Mouse (Mus musculus) adrenal gland, postnatal 25 days (tissue): Measurements from ENCODE around the gene Ubfd1. TPM values are rescaled to one million over a fixed set of nuclear protein-coding genes. Genes with fewer than 3 reads are reported as not detected.
"Not testable (repeated sequence)": the region's sequence is repeated elsewhere in the genome, so short reads cannot be mapped to it uniquely, and the experiment has no call there.

Experiments
- DNase-seq: peaks from one replicate; pipeline ENCODE4 v3.0.0; 2021; ENCODE audit warnings: mixed read lengths
- total RNA-seq: library from RNA; stranded (reverse); gene quantifications from 2 replicates; pipeline ENCODE4 v1.2.3, GENCODE M21; 2021

The Ubfd1 gene
- total RNA-seq, 1 experiment from 2014 or later: 53.2 TPM

GRCm38 (mm10) chr7:122087195-122087982, 20.4 kb downstream of the Ubfd1 start:
- no peak for DNase-seq

GRCm38 (mm10) chr7:122094564-122095330, 27.8 kb downstream of the Ubfd1 start:
- DNase-seq: no peak

GRCm38 (mm10) chr7:122098009-122098408, 31.0 kb downstream of the Ubfd1 start:
- DNase-seq: no peak

GRCm38 (mm10) chr7:122099222-122099621, 32.2 kb downstream of the Ubfd1 start:
- peak; percentile 8 for DNase-seq

- not testable (repeated sequence) for DNase-seq
These were observed 34.2 kb downstream of the Ubfd1 start for GRCm38 (mm10) chr7:122101014-122101746.

- peak; percentile 88 for DNase-seq
These were observed 34.8 kb downstream of the Ubfd1 start, which contains the start of gene Ndufab1 for GRCm38 (mm10) chr7:122101747-122102244. Gene Ndufab1, minus strand, starts transcription at chr7:122101886.

GRCm38 (mm10) chr7:122108206-122108605, 41.2 kb downstream of the Ubfd1 start:
- DNase-seq: no peak

- no peak for DNase-seq
These were observed 56.5 kb downstream of the Ubfd1 start for GRCm38 (mm10) chr7:122123518-122123917.

- DNase-seq: no peak
These were observed 58.7 kb downstream of the Ubfd1 start for GRCm38 (mm10) chr7:122125636-122126035.

- DNase-seq: no peak
These were observed 60.0 kb downstream of the Ubfd1 start for GRCm38 (mm10) chr7:122126946-122127345.

Other genes with a start within 250 kb of the Ubfd1 start
- not detected in 2 replicates for gene Scnn1b, start 202.1 kb upstream of the Ubfd1 start, total RNA-seq
- gene Cog7, start 85.5 kb upstream of the Ubfd1 start, total RNA-seq: 23.1 and 31.7 TPM in 2 replicates
- 16.6 and 17.6 TPM in 2 replicates for gene Gga2, start 46.0 kb upstream of the Ubfd1 start, total RNA-seq
- gene Ears2, start 88 bp downstream of the Ubfd1 start, total RNA-seq: 18.5 and 19.7 TPM in 2 replicates
- gene Ndufab1, start 34.7 kb downstream of the Ubfd1 start, total RNA-seq: 407 and 491 TPM in 2 replicates
- 2.8 and 3.2 TPM in 2 replicates for gene Palb2, start 65.8 kb downstream of the Ubfd1 start, total RNA-seq
- 60.0 and 77.0 TPM in 2 replicates for gene Dctn5, start 65.9 kb downstream of the Ubfd1 start, total RNA-seq
- 8.1 and 10.2 TPM in 2 replicates for gene Plk1, start 92.3 kb downstream of the Ubfd1 start, total RNA-seq
- 0.15 TPM in 1 of 2 replicates, not detected in the other for gene Ern2, start 119.0 kb downstream of the Ubfd1 start, total RNA-seq
- gene Chp2, start 152.3 kb downstream of the Ubfd1 start, total RNA-seq: 0.62 and 1.6 TPM in 2 replicates
- 6.1 and 10.7 TPM in 2 replicates for gene Prkcb, start 221.6 kb downstream of the Ubfd1 start, total RNA-seq